Mouse (Mus musculus) heart, adult 2 months (tissue): ENCODE measurements around the gene Dgkh.

Experiments used
- CTCF ChIP-seq: fragments of 200-600 bp; IDR thresholded peaks from 2 replicates; pipeline ENCODE4 v1.8.1; 2022; ENCODE audit warnings: antibody characterized with exemption, mild to moderate bottlenecking, moderate library complexity
- EP300 ChIP-seq: fragments of 200-500 bp; IDR thresholded peaks from 2 replicates; pipeline ENCODE4 v1.6.1; 2011; ENCODE audit warnings: low read depth, low read length, control low read depth; ENCODE audit not compliant: insufficient read depth
- POLR2A ChIP-seq: fragments of 200-500 bp; IDR thresholded peaks from 2 replicates; pipeline ENCODE4 v1.6.1; 2011; ENCODE audit warnings: mild to moderate bottlenecking, low read depth, low read length, control low read depth; ENCODE audit not compliant: insufficient read depth

GRCm38 (mm10) chr14:78635612-78636400 lies 96.8 kb downstream of the Dgkh start:
- TF ChIP-seq CTCF (no peak), POLR2A (no peak), EP300 (no peak)
